Mouse (Mus musculus) limb, embryonic 13.5 days (tissue): ENCODE results near the gene Fam120b. TPM values are rescaled to one million over a fixed set of nuclear protein-coding genes. Genes with fewer than 3 reads are reported as not detected.

ENCODE experiments used
- ATAC-seq: fragments of 200-750 bp; cut with Nextera tagmentation; 2 replicates; pipeline ENCODE4 v1.8.0; 2017; ENCODE audit warnings: low read depth, moderate number of reproducible peaks, moderate TSS enrichment; ENCODE audit not compliant: low FRiP score
- H3K27ac ChIP-seq: fragments of 300-500 bp; sonication (generic); 2 replicates; pipeline ENCODE4 v1.5.1; 2015; ENCODE audit warnings: inconsistent platforms, mild to moderate bottlenecking, moderate library complexity
- H3K27me3 ChIP-seq: fragments of 300-500 bp; sonication (generic); 2 replicates; pipeline ENCODE4 v1.6.1; 2015; ENCODE audit warnings: mild to moderate bottlenecking, inconsistent platforms
- H3K36me3 ChIP-seq: fragments of 300-500 bp; sonication (generic); 2 replicates; pipeline ENCODE4 v1.6.1; 2015; ENCODE audit warnings: inconsistent platforms, mild to moderate bottlenecking, moderate library complexity
- H3K4me1 ChIP-seq: fragments of 300-500 bp; sonication (generic); 2 replicates; pipeline ENCODE4 v1.6.1; 2015; ENCODE audit warnings: inconsistent platforms
- H3K4me2 ChIP-seq: fragments of 300-500 bp; sonication (generic); replicated peaks from 2 replicates; pipeline ENCODE4 v1.6.1; 2015; ENCODE audit warnings: inconsistent platforms, mild to moderate bottlenecking, moderate library complexity
- H3K4me3 ChIP-seq: fragments of 300-500 bp; sonication (generic); 2 replicates; pipeline ENCODE4 v1.5.1; 2015; ENCODE audit warnings: moderate library complexity, mild to moderate bottlenecking, inconsistent platforms
- H3K9ac ChIP-seq: fragments of 300-500 bp; sonication (generic); 2 replicates; pipeline ENCODE4 v1.6.1; 2015; ENCODE audit warnings: mild to moderate bottlenecking, inconsistent platforms
- H3K9me3 ChIP-seq: fragments of 300-500 bp; sonication (generic); 2 replicates; pipeline ENCODE4 v1.6.1; 2016; ENCODE audit warnings: inconsistent platforms
- WGBS: fragments of 180-500 bp; shearing (Covaris S2); methylation state at CpG from one replicate; pipeline ENCODE4 v1.1.7; 2015; 5-methylcytosine and 5-hydroxymethylcytosine counted together
- polyA plus RNA-seq: library from polyadenylated mRNA; unstranded; fragments of >200 nt; fragmentation: Nextera tagmentation; extraction: Ambion mirVana; gene quantifications from 2 replicates; pipeline ENCODE4 v1.2.1, GENCODE M21; 2015

Fam120b gene
- polyA plus RNA-seq, result 32.8 and 34.5 TPM in 2 replicates

DNA sequence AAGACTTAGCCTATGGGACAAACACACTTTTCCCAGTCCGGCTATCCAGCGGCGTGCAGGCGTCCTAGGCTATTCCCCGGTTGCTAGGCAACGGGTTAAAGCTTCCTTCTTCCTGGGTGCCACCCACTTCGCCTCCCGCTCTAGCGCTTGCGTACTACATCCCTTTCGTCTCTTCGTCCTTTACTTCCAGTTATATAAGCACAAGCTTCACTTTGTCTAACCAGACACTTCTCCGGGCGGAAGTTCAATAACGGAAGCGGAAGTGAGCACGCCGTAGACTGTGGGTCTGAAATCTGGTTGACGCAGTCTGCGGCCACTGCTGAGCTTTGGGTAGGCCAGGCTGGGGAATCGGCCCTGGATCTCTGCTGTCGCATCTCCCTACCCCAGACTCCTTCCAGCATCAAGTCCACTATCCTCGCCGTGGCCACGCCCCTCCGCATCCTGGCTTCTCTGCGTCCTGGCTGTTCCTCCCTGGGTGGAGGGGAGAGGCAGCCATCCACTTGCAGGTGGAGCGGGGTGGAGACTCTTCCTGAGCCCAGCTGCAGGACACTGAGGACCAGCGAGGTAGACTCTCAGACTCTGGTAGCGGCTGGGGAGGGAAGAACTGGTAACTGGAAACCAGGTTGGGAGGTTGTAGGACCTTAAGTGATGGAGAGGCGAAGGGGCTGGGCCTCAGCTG is at the start of gene Fam120b:
Gene Fam120b (plus strand): TSS at position 206 of the 679 bp plus-strand sequence.
- H3K4me2 ChIP-seq, result peak within 1 kb of the TSS; percentile 85
- peak within 1 kb of the TSS; percentile 76 for H3K4me3 ChIP-seq
- peak within 1 kb of the TSS; percentile 84 for H3K9ac ChIP-seq
- H3K4me1 ChIP-seq, result peaks cover 23% of the 10 kb centered on the region
- H3K27me3 ChIP-seq, result peaks cover 20% of the 10 kb centered on the region
- no peaks in the 10 kb centered on the region for H3K36me3 ChIP-seq
- peak within 1 kb of the TSS; percentile 85 for H3K27ac ChIP-seq
- peak; percentile 99 for ATAC-seq
- WGBS, result under 1% methylated on average over 31 of the region's 31 CpGs
- no peaks in the 10 kb centered on the region for H3K9me3 ChIP-seq

DNA sequence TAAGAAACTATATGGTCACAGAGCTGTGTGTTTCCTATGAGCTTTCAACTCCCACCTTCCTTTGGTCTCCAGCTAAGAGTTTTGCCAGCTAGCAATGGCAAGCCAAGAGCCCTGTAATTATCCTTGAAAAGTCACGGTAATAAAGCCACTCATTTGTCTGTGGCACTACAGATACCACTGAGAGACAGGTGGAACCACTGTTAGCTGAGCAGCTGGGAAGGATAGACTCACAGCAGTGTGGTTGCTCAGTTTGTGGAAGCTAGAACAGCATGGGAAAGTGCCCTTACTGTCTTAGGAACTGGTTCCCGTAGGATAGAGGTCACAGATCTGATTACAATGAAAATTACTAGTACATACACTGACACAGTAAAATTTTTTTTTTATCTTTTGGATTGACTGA is 45.9 kb upstream of the Fam120b start:
- Histone ChIP-seq H3K4me3 (no peak overlapping the region), H3K9ac (no peak overlapping the region), H3K27me3 (no peaks in the 10 kb centered on the region), H3K9me3 (no peaks in the 10 kb centered on the region), H3K27ac (no peak overlapping the region), H3K36me3 (no peaks in the 10 kb centered on the region), H3K4me1 (no peaks in the 10 kb centered on the region), H3K4me2 (no peak overlapping the region)
- 61% methylated on average over 2 of the region's 2 CpGs for WGBS
- ATAC-seq, result no peak

DNA sequence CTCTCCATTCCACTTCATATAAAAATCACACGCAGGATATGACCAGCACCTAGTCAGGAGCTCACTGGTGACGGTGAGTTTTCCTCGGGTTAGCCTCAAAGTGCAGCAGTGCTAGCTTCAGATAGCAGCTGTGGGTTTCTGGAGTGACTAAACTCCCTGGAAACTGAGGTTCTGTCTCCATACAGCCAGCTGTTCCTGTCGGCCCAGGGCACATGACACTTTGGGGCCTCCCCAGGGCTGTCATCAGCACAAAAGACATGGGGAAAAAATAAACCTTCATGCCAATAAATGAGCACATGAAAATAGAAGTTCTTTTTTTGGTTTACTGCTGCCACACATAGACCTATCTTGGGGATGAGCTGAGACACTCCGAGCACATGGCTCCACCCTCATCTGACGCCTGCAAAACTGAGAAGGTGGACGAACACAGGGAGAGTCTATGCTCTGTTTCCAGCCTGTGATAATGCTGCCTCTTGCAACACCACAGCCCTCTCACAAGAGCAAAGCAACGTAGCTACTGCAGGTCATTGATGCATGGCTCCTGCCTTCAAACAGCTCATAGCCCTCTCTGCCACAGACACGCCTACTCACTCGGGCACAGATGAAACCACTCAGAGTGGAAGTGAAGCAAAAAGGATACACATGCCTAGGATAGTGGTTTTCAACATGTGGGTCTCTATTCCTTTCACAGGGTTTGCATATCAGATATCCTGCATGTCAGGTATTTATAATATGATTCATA is 43.0 kb upstream of the Fam120b start:
- 62% methylated on average over 10 of the region's 10 CpGs for WGBS
- ATAC-seq, result no peak
- H3K4me1 ChIP-seq, result 0 out of 2 replicates have a peak, but pooled peaks cover 9% of the 10 kb centered on the region
- H3K36me3 ChIP-seq, result no peaks in the 10 kb centered on the region
- no peaks in the 10 kb centered on the region for H3K9me3 ChIP-seq
- no peaks in the 10 kb centered on the region for H3K27me3 ChIP-seq
- H3K4me2 ChIP-seq, result no peak overlapping the region
- no peak overlapping the region for H3K9ac ChIP-seq
- H3K27ac ChIP-seq, result no peak overlapping the region
- H3K4me3 ChIP-seq, result no peak overlapping the region

DNA sequence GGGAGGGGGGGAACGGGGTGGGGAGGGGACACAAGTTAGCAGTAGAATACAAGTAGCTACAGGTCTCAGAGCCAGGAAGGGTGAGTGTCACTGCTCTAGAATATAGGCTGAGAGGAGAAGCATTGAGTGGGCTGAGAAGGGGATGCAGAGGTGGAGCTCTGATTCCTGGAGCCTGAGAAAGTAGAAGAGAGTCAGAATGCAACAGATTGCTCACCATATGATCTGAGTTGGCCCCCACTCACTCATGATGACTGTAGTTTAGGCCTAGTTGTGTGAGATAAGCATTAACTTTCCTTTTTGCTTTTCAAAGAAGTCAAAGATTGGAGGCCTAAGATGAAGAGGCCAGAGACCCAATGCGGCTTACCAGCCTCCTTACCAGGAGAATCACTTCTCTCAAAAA is 42.0 kb upstream of the Fam120b start:
- Histone ChIP-seq H3K27me3 (no peaks in the 10 kb centered on the region), H3K36me3 (no peaks in the 10 kb centered on the region), H3K9me3 (no peaks in the 10 kb centered on the region), H3K4me1 (0 out of 2 replicates have a peak, but pooled peaks cover 9% of the 10 kb centered on the region), H3K4me3 (no peak overlapping the region), H3K27ac (no peak overlapping the region), H3K9ac (no peak overlapping the region), H3K4me2 (no peak overlapping the region)
- no peak for ATAC-seq
- 77% methylated on average over 2 of the region's 2 CpGs for WGBS

DNA sequence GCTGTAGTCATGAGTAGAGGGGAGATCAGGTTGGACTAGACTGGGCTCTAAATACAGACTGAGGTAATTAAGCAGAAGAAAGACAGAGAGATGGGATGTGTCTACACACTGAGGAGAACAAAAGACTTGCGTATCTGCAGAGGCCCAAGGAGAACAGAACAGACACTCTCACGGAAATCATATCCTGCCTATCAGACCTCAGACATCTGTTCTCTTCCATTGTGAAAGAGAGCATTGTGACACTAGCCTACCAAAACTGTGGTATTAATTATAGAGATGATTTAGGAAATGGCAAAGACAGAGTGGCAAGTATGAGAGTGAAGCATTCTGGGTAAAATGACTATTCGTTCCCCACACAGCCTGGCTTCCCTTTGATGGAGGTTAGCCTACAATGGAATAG is 40.9 kb upstream of the Fam120b start:
- H3K36me3 ChIP-seq, result no peaks in the 10 kb centered on the region
- WGBS, result 91% methylated on average over 3 of the region's 3 CpGs
- no peak overlapping the region for H3K4me3 ChIP-seq
- no peaks in the 10 kb centered on the region for H3K27me3 ChIP-seq
- no peak overlapping the region for H3K27ac ChIP-seq
- ATAC-seq, result no peak
- no peak overlapping the region for H3K9ac ChIP-seq
- no peaks in the 10 kb centered on the region for H3K9me3 ChIP-seq
- H3K4me2 ChIP-seq, result no peak overlapping the region
- H3K4me1 ChIP-seq, result 0 out of 2 replicates have a peak, but pooled peaks cover 9% of the 10 kb centered on the region

DNA sequence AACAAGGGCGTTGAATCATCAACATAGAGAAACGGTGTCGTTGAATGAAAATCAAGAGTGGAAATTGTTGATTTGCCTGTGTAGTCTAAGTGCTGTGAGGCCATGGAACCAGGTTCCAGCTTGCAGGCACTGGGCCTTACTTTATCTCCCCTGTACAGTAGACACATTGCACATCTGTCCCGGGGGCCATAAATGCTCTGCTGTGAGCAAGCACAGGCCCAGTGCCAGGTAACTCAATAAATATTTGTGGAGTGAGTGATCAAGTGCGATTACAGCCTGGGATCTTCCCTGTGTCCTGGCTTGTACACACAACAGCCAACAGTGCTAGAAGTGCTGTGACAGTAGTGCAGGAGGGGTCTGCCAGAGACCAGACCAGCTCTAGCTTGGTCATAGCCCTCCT is 39.5 kb upstream of the Fam120b start:
- Histone ChIP-seq H3K4me1 (0 out of 2 replicates have a peak, but pooled peaks cover 9% of the 10 kb centered on the region), H3K4me3 (no peak overlapping the region), H3K27ac (no peak overlapping the region), H3K9ac (no peak overlapping the region), H3K9me3 (no peaks in the 10 kb centered on the region), H3K4me2 (no peak overlapping the region), H3K36me3 (no peaks in the 10 kb centered on the region), H3K27me3 (no peaks in the 10 kb centered on the region)
- 73% methylated on average over 5 of the region's 5 CpGs for WGBS
- ATAC-seq, result no peak

DNA sequence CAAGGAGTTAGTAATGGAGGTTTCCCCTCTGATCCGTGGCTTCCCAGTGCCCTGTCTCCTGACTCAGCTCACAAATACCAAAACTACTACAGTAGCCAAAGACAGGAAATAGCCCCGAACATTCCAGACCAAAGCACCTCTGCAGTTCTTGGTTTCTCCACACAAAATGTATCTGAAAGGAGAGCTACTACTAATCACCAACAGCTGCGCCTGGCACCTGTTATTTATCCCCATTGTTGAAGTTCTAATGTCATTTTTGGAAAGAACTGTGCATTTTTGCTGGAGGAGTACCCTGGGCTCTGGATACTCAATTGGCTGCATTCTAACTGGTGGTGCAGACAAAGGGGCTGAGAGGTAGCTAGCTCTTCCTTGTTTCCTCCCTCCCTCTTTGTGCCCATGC is 38.9 kb upstream of the Fam120b start:
- 59% methylated on average over 3 of the region's 3 CpGs for WGBS
- no peaks in the 10 kb centered on the region for H3K9me3 ChIP-seq
- H3K4me1 ChIP-seq, result 0 out of 2 replicates have a peak, but pooled peaks cover 9% of the 10 kb centered on the region
- no peaks in the 10 kb centered on the region for H3K36me3 ChIP-seq
- H3K9ac ChIP-seq, result no peak overlapping the region
- ATAC-seq, result no peak
- no peak overlapping the region for H3K27ac ChIP-seq
- H3K4me2 ChIP-seq, result no peak overlapping the region
- no peak overlapping the region for H3K4me3 ChIP-seq
- H3K27me3 ChIP-seq, result no peaks in the 10 kb centered on the region

DNA sequence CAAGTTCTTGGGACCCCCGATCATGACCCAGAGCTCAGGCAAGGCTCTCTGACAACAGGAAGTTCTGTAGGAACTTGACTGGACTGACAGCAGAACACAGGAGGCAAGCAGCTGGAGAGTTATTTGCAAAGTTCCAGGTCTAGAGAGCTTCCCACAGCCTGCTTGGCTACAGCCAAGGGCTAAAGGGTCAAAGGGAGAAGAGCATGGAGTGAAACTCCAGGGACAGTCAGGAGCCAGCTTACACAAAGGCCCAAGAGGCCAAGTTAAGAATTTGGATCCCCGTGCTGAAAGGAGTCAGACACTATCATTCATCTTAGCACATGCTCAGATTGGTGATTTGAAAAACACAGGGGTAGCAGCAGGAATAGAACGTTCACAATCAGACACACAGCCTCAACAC is 32.3 kb upstream of the Fam120b start:
- no peak for ATAC-seq
- Histone ChIP-seq H3K27ac (no peak overlapping the region), H3K4me1 (no peaks in the 10 kb centered on the region), H3K9me3 (no peaks in the 10 kb centered on the region), H3K4me2 (no peak overlapping the region), H3K4me3 (no peak overlapping the region), H3K36me3 (peaks cover 3% of the 10 kb centered on the region; the same call in 1 of the 2 replicates), H3K9ac (no peak overlapping the region), H3K27me3 (no peaks in the 10 kb centered on the region)
- 71% methylated on average over 3 of the region's 3 CpGs for WGBS

DNA sequence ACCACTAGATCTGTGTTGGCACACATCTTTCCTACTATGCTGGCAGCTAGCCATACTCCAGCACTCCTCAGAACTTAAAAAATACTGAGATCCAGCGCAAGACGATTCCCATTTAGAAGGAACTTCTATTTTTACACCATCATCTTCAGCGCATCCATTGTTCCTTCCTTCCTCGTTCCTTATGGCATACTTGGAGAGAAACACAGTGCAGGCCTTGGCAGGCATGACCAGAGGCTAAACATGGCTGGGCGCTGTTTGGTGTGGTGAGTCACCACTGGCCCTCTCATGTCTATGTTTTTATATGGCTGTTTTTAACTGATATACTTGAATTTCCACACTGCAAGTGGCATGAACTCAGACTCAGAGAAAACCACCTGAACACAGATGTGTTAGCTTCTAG is 30.4 kb upstream of the Fam120b start:
- H3K4me1 ChIP-seq, result no peaks in the 10 kb centered on the region
- WGBS, result 81% methylated on average over 5 of the region's 5 CpGs
- H3K4me3 ChIP-seq, result no peak overlapping the region
- H3K4me2 ChIP-seq, result no peak overlapping the region
- H3K27me3 ChIP-seq, result peaks cover 8% of the 10 kb centered on the region
- no peak for ATAC-seq
- H3K9ac ChIP-seq, result no peak overlapping the region
- H3K36me3 ChIP-seq, result peaks cover 5% of the 10 kb centered on the region; the same call in 1 of the 2 replicates
- H3K27ac ChIP-seq, result no peak overlapping the region
- no peaks in the 10 kb centered on the region for H3K9me3 ChIP-seq

DNA sequence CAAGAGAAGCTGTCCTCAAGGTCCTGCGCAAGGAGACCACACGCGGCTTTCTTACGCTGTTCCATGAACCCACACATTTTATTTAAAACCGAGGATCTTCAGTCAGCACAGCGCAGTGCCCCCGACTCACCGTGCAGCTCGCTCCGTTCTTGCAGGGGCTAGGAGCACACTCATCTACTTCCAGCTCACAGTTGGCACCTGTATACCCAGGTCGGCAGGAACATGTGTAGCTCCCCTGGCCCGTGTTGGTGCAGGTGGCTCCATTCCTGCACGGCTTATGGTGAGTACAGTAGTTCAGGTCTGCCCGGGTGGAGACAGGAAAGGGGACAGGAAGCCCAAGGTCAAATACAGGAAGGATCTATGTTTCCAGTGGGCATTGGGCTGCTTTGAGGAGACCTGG is 25.6 kb upstream of the Fam120b start:
- H3K4me3 ChIP-seq, result no peak overlapping the region
- no peak overlapping the region for H3K27ac ChIP-seq
- peaks cover 5% of the 10 kb centered on the region; the same call in 1 of the 2 replicates for H3K36me3 ChIP-seq
- H3K9me3 ChIP-seq, result no peaks in the 10 kb centered on the region
- H3K27me3 ChIP-seq, result peaks cover 53% of the 10 kb centered on the region
- WGBS, result 91% methylated on average over 14 of the region's 14 CpGs
- peaks cover 10% of the 10 kb centered on the region for H3K4me1 ChIP-seq
- H3K9ac ChIP-seq, result no peak overlapping the region
- H3K4me2 ChIP-seq, result no peak overlapping the region
- ATAC-seq, result no peak

DNA sequence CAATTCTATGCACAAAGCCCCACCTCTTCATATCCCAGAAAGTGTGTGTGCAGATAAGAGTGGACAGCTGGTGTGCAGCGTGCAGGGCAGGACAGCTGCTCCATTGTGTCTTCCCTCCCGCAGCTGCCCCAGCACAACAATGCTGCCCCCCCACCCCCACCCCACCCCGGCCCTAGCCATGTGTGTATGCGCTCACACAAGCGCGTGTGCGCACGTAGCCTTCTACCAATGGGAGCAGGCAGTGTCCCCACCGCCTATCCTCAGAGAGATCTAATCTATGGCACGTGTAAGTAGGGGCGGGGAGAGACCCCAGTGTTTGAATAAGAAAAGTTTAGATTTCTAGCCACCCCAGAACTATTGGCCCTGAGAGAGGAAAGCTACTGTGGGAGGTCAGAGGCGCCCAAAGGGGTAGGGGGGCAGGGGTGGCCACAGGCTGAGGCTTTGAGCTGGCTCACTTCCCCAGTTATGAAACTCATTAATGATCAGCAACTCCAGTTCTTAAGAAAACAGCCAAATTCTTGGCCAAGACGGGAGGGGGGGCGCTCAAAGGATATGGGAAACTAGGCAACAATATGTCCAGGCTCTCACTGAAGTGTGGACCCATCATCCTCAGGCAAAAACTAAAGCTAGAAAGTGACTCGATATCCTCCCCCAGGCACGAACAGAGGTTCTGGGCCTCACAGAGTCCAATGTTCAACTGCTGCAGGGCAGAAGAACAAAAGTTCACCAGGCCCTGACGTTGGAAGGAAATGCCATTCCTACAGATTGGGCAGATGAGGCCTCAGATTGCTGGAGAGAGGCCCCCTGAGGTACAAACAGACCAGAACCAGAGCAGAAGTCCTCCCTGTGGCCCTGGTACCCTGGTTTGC is 23.8 kb upstream of the Fam120b start:
- H3K4me3 ChIP-seq, result no peak overlapping the region
- 64% methylated on average over 17 of the region's 17 CpGs for WGBS
- H3K4me2 ChIP-seq, result peak overlapping the region; percentile 31
- H3K36me3 ChIP-seq, result peaks cover 5% of the 10 kb centered on the region; the same call in 1 of the 2 replicates
- peaks cover 24% of the 10 kb centered on the region for H3K4me1 ChIP-seq
- H3K27ac ChIP-seq, result no peak overlapping the region
- H3K9ac ChIP-seq, result no peak overlapping the region; the same call in 1 of the 2 replicates
- H3K9me3 ChIP-seq, result no peaks in the 10 kb centered on the region
- peaks cover 69% of the 10 kb centered on the region for H3K27me3 ChIP-seq
- ATAC-seq, result peak; percentile 26
